Mouse (Mus musculus) heart, adult 11 months (tissue): ENCODE measurements around the gene Prss57.

ENCODE experiments used
- DNase-seq: peaks from one replicate; pipeline ENCODE4 v3.0.0; 2022

Prss57 gene

GRCm38 (mm10) chr10:79754856-79755516 lies 35.8 kb downstream of the Prss57 start, which contains the start of gene Fgf22:
Gene Fgf22 (plus strand): TSS chr10:79755076.
- DNase-seq = peak; percentile 96

- no peak for DNase-seq
These were observed 42.3 kb downstream of the Prss57 start for GRCm38 (mm10) chr10:79748496-79748895.

- DNase-seq = no peak
These were observed 44.0 kb downstream of the Prss57 start for GRCm38 (mm10) chr10:79746774-79747151.

- DNase-seq = peak; percentile 100
These were observed 44.6 kb downstream of the Prss57 start, which contains the start of gene Polrmt for GRCm38 (mm10) chr10:79745898-79746773. Gene Polrmt (minus strand): TSS chr10:79746581.

- DNase-seq = no peak
These were observed 45.4 kb downstream of the Prss57 start for GRCm38 (mm10) chr10:79745411-79745810.

- no peak for DNase-seq
These were observed 47.0 kb downstream of the Prss57 start for GRCm38 (mm10) chr10:79743650-79744365.

GRCm38 (mm10) chr10:79743161-79743560 lies 47.6 kb downstream of the Prss57 start:
- DNase-seq = no peak

GRCm38 (mm10) chr10:79740863-79741262 lies 49.9 kb downstream of the Prss57 start:
- DNase-seq = no peak

- no peak for DNase-seq
These were observed 51.5 kb downstream of the Prss57 start for GRCm38 (mm10) chr10:79739234-79739633.

GRCm38 (mm10) chr10:79738259-79738658 lies 52.5 kb downstream of the Prss57 start:
- DNase-seq = no peak

- no peak for DNase-seq
These were observed 54.1 kb downstream of the Prss57 start for GRCm38 (mm10) chr10:79736706-79737105.

GRCm38 (mm10) chr10:79735361-79735760 lies 55.4 kb downstream of the Prss57 start:
- DNase-seq = no peak

GRCm38 (mm10) chr10:79733847-79734246 lies 56.9 kb downstream of the Prss57 start:
- peak; percentile 95 for DNase-seq

GRCm38 (mm10) chr10:79732500-79732899 lies 58.3 kb downstream of the Prss57 start:
- no peak for DNase-seq
